11 mouse cellular contexts compared by ENCODE assay signal in genomic region chr1:59687493-59687892, GRCm38 (mm10). TPM values are rescaled to one million over a fixed set of nuclear protein-coding genes. Genes with fewer than 3 reads are reported as not detected.
A peak's percentile ranks its signal among the peaks of the same experiment; 100 is the strongest.
DNase-seq lines count a peak whose midpoint lies in the region; ATAC-seq and TF ChIP-seq lines count a peak whose summit lies in the region.
"Had no signal": no experiment of that assay in that cellular context is flagged by ENCODE, and none has a peak within 500 bp of the region (broad histone marks: within the 10 kb centered on the region; RNA-seq: fewer than 3 reads in every experiment).

No protein-coding gene starts in this region.

- peak overlapping the region; percentile 28 for H3K4me2 ChIP-seq in embryonic facial prominence, embryonic 12.5 days (replicated peaks)
- H3K4me2 ChIP-seq in limb, embryonic 14.5 days (replicated peaks; ENCODE audit: low read depth, low read length, severe bottlenecking), result peak overlapping the region; percentile 15; the same call in 1 of the 2 replicates

- no peak for TF ChIP-seq POLR2A in MEL (IDR thresholded peaks at IDR 0.05; ENCODE audit: control insufficient read depth in 1 of 2, insufficient read depth in 1 of 2, low read depth in 1 of 2, low read length in 2 of 2, poor library complexity in 1 of 2)
- no peak for TF ChIP-seq POLR2A in limb, embryonic 14.5 days (IDR thresholded peaks at IDR 0.05; ENCODE audit: borderline replicate concordance, extremely low read depth, insufficient read depth, insufficient read length)

- WGBS in embryonic facial prominence, embryonic 12.5 days, result 58% methylated on average over 1 of the region's 1 CpGs
- WGBS in limb, embryonic 14.5 days, result 55% methylated on average over 1 of the region's 1 CpGs

- no peaks in the 10 kb centered on the region for H3K27me3 ChIP-seq in MEL (ENCODE audit: control insufficient read depth in 1 of 2, insufficient read depth in 2 of 2, low read length in 2 of 2)
- H3K27me3 ChIP-seq in embryonic facial prominence, embryonic 12.5 days, result no peaks in the 10 kb centered on the region
- no peaks in the 10 kb centered on the region for H3K27me3 ChIP-seq in limb, embryonic 14.5 days (ENCODE audit: control insufficient read depth, insufficient read depth, low read length)

- no peaks in the 10 kb centered on the region for H3K9me3 ChIP-seq in MEL (replicated peaks; ENCODE audit: insufficient read depth, low read length)
- H3K9me3 ChIP-seq in embryonic facial prominence, embryonic 12.5 days, result no peaks in the 10 kb centered on the region
- no peaks in the 10 kb centered on the region for H3K9me3 ChIP-seq in limb, embryonic 14.5 days (ENCODE audit: control insufficient read depth, low read length)
- H3K9me3 ChIP-seq: midbrain, embryonic 15.5 days had no signal

- H3K4me3 ChIP-seq in MEL (ENCODE audit: control insufficient read depth in 1 of 2, insufficient read depth in 1 of 2, low read depth in 2 of 2, low read length in 2 of 2), result peak overlapping the region; percentile 12 to 74
- H3K4me3 ChIP-seq in embryonic facial prominence, embryonic 12.5 days, result no peak overlapping the region
- H3K4me3 ChIP-seq in limb, embryonic 14.5 days (replicated peaks; ENCODE audit: low read length), result 0 out of 2 replicates have a peak overlapping the region, but pooled peaks have one; percentile 4
- H3K4me3 ChIP-seq: midbrain, embryonic 15.5 days had no signal

- peaks cover 56% of the 10 kb centered on the region for H3K79me2 ChIP-seq in MEL (ENCODE audit: control insufficient read depth, insufficient read depth, low read length, poor library complexity)

- peak; percentile 50 for DNase-seq in kidney, adult 9 months
- DNase-seq in kidney, postnatal 25 days, result no peak
- peak; percentile 62 for DNase-seq in MEL (ENCODE audit: low read depth, low spot score)
- no peak for DNase-seq in limb, embryonic 14.5 days (ENCODE audit: low spot score)
- DNase-seq in frontal cortex, postnatal 14 days (ENCODE audit: low spot score in 2 of 2), result no peak
- no peak for DNase-seq in urinary bladder, postnatal 10 days (ENCODE audit: low spot score)
- DNase-seq: adrenal gland, postnatal 14 days; cerebellum, postnatal 10 days; right cerebral cortex, postnatal 4 days had no signal

- no peak for TF ChIP-seq EP300 in MEL (IDR thresholded peaks at IDR 0.05; ENCODE audit: low read depth in 1 of 2, low read length in 2 of 2)

- H3K27ac ChIP-seq in MEL (ENCODE audit: control insufficient read depth, low read depth, low read length), result no peak overlapping the region
- no peak overlapping the region for H3K27ac ChIP-seq in embryonic facial prominence, embryonic 12.5 days
- H3K27ac ChIP-seq in limb, embryonic 14.5 days (replicated peaks; ENCODE audit: low read depth, low read length), result no peak overlapping the region
- H3K27ac ChIP-seq: midbrain, embryonic 15.5 days had no signal

- TF ChIP-seq CTCF in MEL (IDR thresholded peaks at IDR 0.05 in 2 of 3, conservative IDR thresholded peaks at IDR 0.05 in 1 of 3; ENCODE audit: control insufficient read depth in 1 of 3, insufficient read depth in 1 of 3, low read depth in 2 of 3, low read length in 3 of 3, poor library complexity in 1 of 3, severe bottlenecking in 1 of 3), result no peak

- peaks cover 0 to 4% of the 10 kb centered on the region in 2 experiments; a peak in 3 of 4 replicates for H3K4me1 ChIP-seq in MEL (ENCODE audit: control insufficient read depth in 1 of 2, insufficient read depth in 2 of 2, low read length in 2 of 2)
- peaks cover 12% of the 10 kb centered on the region for H3K4me1 ChIP-seq in embryonic facial prominence, embryonic 12.5 days
- peaks cover 12% of the 10 kb centered on the region for H3K4me1 ChIP-seq in limb, embryonic 14.5 days (ENCODE audit: control insufficient read depth, insufficient read depth, low read length)

- H3K9ac ChIP-seq in MEL (ENCODE audit: control insufficient read depth, low read depth, low read length, poor library complexity, severe bottlenecking), result peak overlapping the region; percentile 100
- H3K9ac ChIP-seq in embryonic facial prominence, embryonic 12.5 days, result no peak overlapping the region
- no peak overlapping the region for H3K9ac ChIP-seq in limb, embryonic 14.5 days (ENCODE audit: low read depth, low read length, severe bottlenecking)
- H3K9ac ChIP-seq: midbrain, embryonic 15.5 days had no signal

- TF ChIP-seq RAD21 in MEL (IDR thresholded peaks at IDR 0.05; ENCODE audit: low read depth, low read length), result no peak

- H3K36me3 ChIP-seq in MEL (ENCODE audit: control insufficient read depth in 1 of 2, insufficient read depth in 2 of 2, low read length in 2 of 2), result peaks cover 35 to 43% of the 10 kb centered on the region in 2 experiments
- H3K36me3 ChIP-seq in embryonic facial prominence, embryonic 12.5 days, result peaks cover 16% of the 10 kb centered on the region
- H3K36me3 ChIP-seq in limb, embryonic 14.5 days (ENCODE audit: control insufficient read depth, insufficient read depth, low read length), result peaks cover 14% of the 10 kb centered on the region

- no peak for ATAC-seq in embryonic facial prominence, embryonic 12.5 days (ENCODE audit: insufficient number of reproducible peaks, insufficient read depth, low FRiP score, low TSS enrichment)
- ATAC-seq in limb, embryonic 14.5 days (ENCODE audit: low FRiP score, low read depth), result no peak
- ATAC-seq: midbrain, embryonic 15.5 days had no signal

TF ChIP-seq in MEL, 35 proteins besides CTCF, POLR2A, EP300 and RAD21:
- TF ChIP-seq GATA1 (IDR thresholded peaks at IDR 0.05; ENCODE audit: low read depth, low read length) (no peak), MAZ (IDR thresholded peaks at IDR 0.05; ENCODE audit: low read depth, low read length) (no peak), CHD2 (IDR thresholded peaks at IDR 0.05; ENCODE audit: low read length) (no peak), SIN3A (IDR thresholded peaks at IDR 0.05; ENCODE audit: low read length) (peak; percentile 38; the same call in 1 of the 2 replicates), MXI1 (IDR thresholded peaks at IDR 0.05; ENCODE audit: low read depth, low read length) (peak; percentile 40; the same call in 1 of the 2 replicates)

RNA-seq across cellular contexts. Expression of gene Nop58, which starts 2.7 kb away (rescaled TPM):
- total RNA-seq in MEL (2012; rRNA removed), result 513 and 590 TPM in 2 replicates
- 1,000 to 10,000 TPM in 1 of 2 experiments, 100 to 1,000 TPM in 1; 474 to 1,828 TPM for polyA plus RNA-seq in MEL (2012; ENCODE audit: insufficient read depth in 1 of 2, insufficient read length in 2 of 2, low read depth in 1 of 2, low replicate concordance in 2 of 2, missing spikeins in 1 of 2)
- 243 and 271 TPM in 2 replicates for polyA plus RNA-seq in embryonic facial prominence, embryonic 12.5 days (2016; fragmentation: Nextera tagmentation; extraction: Ambion mirVana)
- 65.7 and 115 TPM in 2 replicates for polyA plus RNA-seq in limb, embryonic 14.5 days (2012; rRNA removed)
- polyA plus RNA-seq in limb, embryonic 14.5 days (2014; fragmentation: Nextera tagmentation; extraction: Ambion mirVana), result 185 and 200 TPM in 2 replicates

RNA-seq across cellular contexts. Expression of gene Sumo1, which starts 16.9 kb away (rescaled TPM):
- total RNA-seq in MEL (2012; rRNA removed), result 129 and 143 TPM in 2 replicates
- polyA plus RNA-seq in MEL (2012; ENCODE audit: insufficient read depth in 1 of 2, insufficient read length in 2 of 2, low read depth in 1 of 2, low replicate concordance in 2 of 2, missing spikeins in 1 of 2), result 100 to 1,000 TPM in 1 of 2 experiments, not detected in 1; 131 TPM
- polyA plus RNA-seq in embryonic facial prominence, embryonic 12.5 days (2016; fragmentation: Nextera tagmentation; extraction: Ambion mirVana), result 451 and 494 TPM in 2 replicates
- 114 and 141 TPM in 2 replicates for polyA plus RNA-seq in limb, embryonic 14.5 days (2012; rRNA removed)
- 420 and 427 TPM in 2 replicates for polyA plus RNA-seq in limb, embryonic 14.5 days (2014; fragmentation: Nextera tagmentation; extraction: Ambion mirVana)

Comparison
In these comparisons a context has a peak if more than half of its experiments do, and no peak if none do; other contexts are left out.
1. DNase-seq: peak in kidney, adult 9 months (single experiment) and MEL (single experiment); none in kidney, postnatal 25 days (0 of 2), limb, embryonic 14.5 days (single experiment), frontal cortex, postnatal 14 days (0 of 2) and urinary bladder, postnatal 10 days (single experiment).